Mouse (Mus musculus) MEL (cell line): ENCODE measurements around the gene Htra2. TPM values are rescaled to one million over a fixed set of nuclear protein-coding genes. Genes with fewer than 3 reads are reported as not detected.

Source experiments
- DNase-seq: peaks from one replicate; pipeline ENCODE4 v3.0.0; 2011; ENCODE audit warnings: low read depth, low spot score
- H3K27ac ChIP-seq: 2 replicates; pipeline ENCODE4 v1.5.1; 2012; ENCODE audit warnings: low read depth, mild to moderate bottlenecking, control low read depth, low read length, moderate library complexity; ENCODE audit not compliant: control insufficient read depth
- H3K27me3 ChIP-seq, 2 experiments: fragments of 150-350 bp in 1 of 2; sonication (generic) in 1 of 2; 2 replicates each; pipeline ENCODE4 v1.6.1; 2012; ENCODE audit warnings: low read length in 2 of 2, mild to moderate bottlenecking in 2 of 2, improper control_type of control experiment in 1 of 2, moderate library complexity in 1 of 2; ENCODE audit not compliant: insufficient read depth in 2 of 2, control insufficient read depth in 1 of 2
- H3K36me3 ChIP-seq, 2 experiments: 2 replicates each; pipeline ENCODE4 v1.6.1; 2012 to 2014; ENCODE audit warnings: low read length in 2 of 2, improper control_type of control experiment in 1 of 2, inconsistent platforms in 1 of 2, mild to moderate bottlenecking in 1 of 2; ENCODE audit not compliant: insufficient read depth in 2 of 2, control insufficient read depth in 1 of 2
- H3K4me1 ChIP-seq, 2 experiments: fragments of 150-350 bp in 1 of 2; sonication (generic) in 1 of 2; 2 replicates each; pipeline ENCODE4 v1.6.1; 2012; ENCODE audit warnings: low read length in 2 of 2, improper control_type of control experiment in 1 of 2, mild to moderate bottlenecking in 1 of 2; ENCODE audit not compliant: insufficient read depth in 2 of 2, control insufficient read depth in 1 of 2
- H3K4me3 ChIP-seq, 2 experiments: fragments of 150-350 bp in 1 of 2; sonication (generic) in 1 of 2; 2 replicates each; pipeline ENCODE4 v1.5.1; 2012; ENCODE audit warnings: low read depth in 2 of 2, low read length in 2 of 2, mild to moderate bottlenecking in 2 of 2, moderate library complexity in 2 of 2, control low read depth in 1 of 2, improper control_type of control experiment in 1 of 2; ENCODE audit not compliant: control insufficient read depth in 1 of 2, insufficient read depth in 1 of 2
- H3K79me2 ChIP-seq: 2 replicates; pipeline ENCODE4 v1.6.1; 2012; ENCODE audit warnings: mild to moderate bottlenecking, low read length, moderate library complexity; ENCODE audit not compliant: control insufficient read depth, poor library complexity, insufficient read depth
- H3K9ac ChIP-seq: 2 replicates; pipeline ENCODE4 v1.6.1; 2012; ENCODE audit warnings: low read depth, mild to moderate bottlenecking, control low read depth, low read length, moderate library complexity; ENCODE audit not compliant: control insufficient read depth, poor library complexity, severe bottlenecking
- H3K9me3 ChIP-seq: fragments of 150-350 bp; sonication (generic); replicated peaks from 2 replicates; pipeline ENCODE4 v1.6.1; 2012; ENCODE audit warnings: mild to moderate bottlenecking, low read length, improper control_type of control experiment, moderate library complexity; ENCODE audit not compliant: insufficient read depth
- BHLHE40 ChIP-seq: IDR thresholded peaks from 2 replicates; pipeline ENCODE4 v1.6.1; 2012; ENCODE audit warnings: low read depth, mild to moderate bottlenecking, inconsistent platforms, low read length, improper control_type of control experiment, borderline replicate concordance
- CHD2 ChIP-seq: IDR thresholded peaks from 2 replicates; pipeline ENCODE4 v1.6.1; 2011; ENCODE audit warnings: low read length, improper control_type of control experiment
- CTCF ChIP-seq, 3 experiments: IDR thresholded peaks in 2 of 3; conservative IDR thresholded peaks in 1 of 3; 2 replicates each; pipeline ENCODE4 v1.5.1; 2011 to 2012; ENCODE audit warnings: low read length in 3 of 3, low read depth in 2 of 3, mild to moderate bottlenecking in 2 of 3, improper control_type of control experiment in 1 of 3, inconsistent platforms in 1 of 3, mixed read lengths in 1 of 3, moderate library complexity in 1 of 3; ENCODE audit not compliant: control insufficient read depth in 1 of 3, insufficient read depth in 1 of 3, poor library complexity in 1 of 3, severe bottlenecking in 1 of 3
- E2F4 ChIP-seq: IDR thresholded peaks from 2 replicates; pipeline ENCODE4 v1.6.1; 2011; ENCODE audit warnings: low read depth, low read length, improper control_type of control experiment, borderline replicate concordance
- EP300 ChIP-seq, 2 experiments: IDR thresholded peaks; 2 replicates each; pipeline ENCODE4 v1.6.1; 2011; ENCODE audit warnings: improper control_type of control experiment in 2 of 2, low read length in 2 of 2, low read depth in 1 of 2, mild to moderate bottlenecking in 1 of 2
- ETS1 ChIP-seq: IDR thresholded peaks from 2 replicates; pipeline ENCODE4 v1.6.1; 2012; ENCODE audit warnings: low read depth, mild to moderate bottlenecking, inconsistent platforms, low read length, improper control_type of control experiment, moderate library complexity
- GATA1 ChIP-seq: IDR thresholded peaks from 2 replicates; pipeline ENCODE4 v1.6.1; 2011; ENCODE audit warnings: low read depth, low read length, improper control_type of control experiment
- KAT2A ChIP-seq: conservative IDR thresholded peaks from 2 replicates; pipeline ENCODE4 v1.6.1; 2012; ENCODE audit warnings: low read depth, low read length, improper control_type of control experiment, inconsistent platforms
- MAX ChIP-seq: IDR thresholded peaks from 2 replicates; pipeline ENCODE4 v1.6.1; 2011; ENCODE audit warnings: low read length, improper control_type of control experiment
- MAZ ChIP-seq: IDR thresholded peaks from 2 replicates; pipeline ENCODE4 v1.6.1; 2012; ENCODE audit warnings: low read depth, mild to moderate bottlenecking, inconsistent platforms, low read length, improper control_type of control experiment
- MEF2A ChIP-seq: IDR thresholded peaks from 2 replicates; pipeline ENCODE4 v1.6.1; 2014; ENCODE audit warnings: low read depth, mild to moderate bottlenecking, inconsistent platforms, low read length, improper control_type of control experiment; ENCODE audit not compliant: poor library complexity, insufficient replicate concordance, severe bottlenecking; ENCODE audit errors: extremely low read depth
- MXI1 ChIP-seq: IDR thresholded peaks from 2 replicates; pipeline ENCODE4 v1.6.1; 2011; ENCODE audit warnings: mild to moderate bottlenecking, low read depth, low read length, improper control_type of control experiment
- MYB ChIP-seq: IDR thresholded peaks from 2 replicates; pipeline ENCODE4 v1.6.1; 2011; ENCODE audit warnings: mild to moderate bottlenecking, low read depth, low read length, improper control_type of control experiment
- POLR2AphosphoS2 ChIP-seq: IDR thresholded peaks from 2 replicates; pipeline ENCODE4 v1.6.1; 2011; ENCODE audit warnings: low read length, improper control_type of control experiment
- RAD21 ChIP-seq: IDR thresholded peaks from 2 replicates; pipeline ENCODE4 v1.6.1; 2011; ENCODE audit warnings: mild to moderate bottlenecking, low read depth, low read length, improper control_type of control experiment
- SIN3A ChIP-seq: IDR thresholded peaks from 2 replicates; pipeline ENCODE4 v1.6.1; 2012; ENCODE audit warnings: low read length, improper control_type of control experiment, inconsistent platforms
- SMC3 ChIP-seq: IDR thresholded peaks from 2 replicates; pipeline ENCODE4 v1.6.1; 2011; ENCODE audit warnings: low read depth, low read length, improper control_type of control experiment
- UBTF ChIP-seq: IDR thresholded peaks from 2 replicates; pipeline ENCODE4 v1.6.1; 2012; ENCODE audit warnings: low read depth, mild to moderate bottlenecking, inconsistent platforms, low read length, improper control_type of control experiment, moderate library complexity, borderline replicate concordance; ENCODE audit not compliant: insufficient read depth
- USF1 ChIP-seq: IDR thresholded peaks from 2 replicates; pipeline ENCODE4 v1.6.1; 2014; ENCODE audit warnings: low read depth, mild to moderate bottlenecking, inconsistent platforms, low read length, improper control_type of control experiment, moderate library complexity
- USF2 ChIP-seq, 2 experiments: IDR thresholded peaks; 2 replicates each; pipeline ENCODE4 v1.6.1; 2011 to 2012; ENCODE audit warnings: improper control_type of control experiment in 2 of 2, low read length in 2 of 2, borderline replicate concordance in 1 of 2, inconsistent platforms in 1 of 2, low read depth in 1 of 2, mild to moderate bottlenecking in 1 of 2; ENCODE audit not compliant: insufficient read depth in 1 of 2
- ZKSCAN1 ChIP-seq: IDR thresholded peaks from 2 replicates; pipeline ENCODE4 v1.6.1; 2012; ENCODE audit warnings: low read depth, mild to moderate bottlenecking, inconsistent platforms, low read length, improper control_type of control experiment, moderate library complexity
- ZNF384 ChIP-seq: IDR thresholded peaks from 2 replicates; pipeline ENCODE4 v1.6.1; 2012; ENCODE audit warnings: low read depth, mild to moderate bottlenecking, inconsistent platforms, low read length, improper control_type of control experiment
- polyA plus RNA-seq, 2 experiments: library from polyadenylated mRNA; stranded (reverse) in 1 of 2; unstranded in 1 of 2; fragments of >175 nt in 1 of 2; fragments of >200 nt in 1 of 2; gene quantifications; 2 replicates each; pipeline versions ENCODE4 v1.2.1 to v1.2.4; 2012; ENCODE audit warnings: low replicate concordance in 2 of 2, low read depth in 1 of 2; ENCODE audit not compliant: insufficient read length in 2 of 2, insufficient read depth in 1 of 2, missing spikeins in 1 of 2
- total RNA-seq: library from RNA; depleted of rRNA; stranded (reverse); fragments of 300-350 nt; gene quantifications from 2 replicates; pipeline ENCODE4 v1.2.3, GENCODE M21; 2012

Gene Htra2
- total and polyA plus RNA-seq, 3 experiments, result 107 to 133 TPM; not detected in 1

GRCm38 (mm10) chr6:83037188-83037587, 17.9 kb downstream of the Htra2 start:
- H3K27ac ChIP-seq, result no peak overlapping the region
- TF ChIP-seq CTCF (IDR thresholded peaks at IDR 0.05 in 2 of 3, conservative IDR thresholded peaks at IDR 0.05 in 1 of 3; ENCODE audit: control insufficient read depth in 1 of 3, insufficient read depth in 1 of 3, low read depth in 2 of 3, low read length in 3 of 3, poor library complexity in 1 of 3, severe bottlenecking in 1 of 3) (no peak), USF1 (no peak), ZNF384 (no peak), BHLHE40 (no peak), CHD2 (no peak), SMC3 (no peak), MXI1 (no peak), GATA1 (no peak), ETS1 (no peak), MAX (no peak), MAZ (no peak), SIN3A (no peak), ZKSCAN1 (no peak), EP300 (IDR thresholded peaks at IDR 0.05; ENCODE audit: low read depth in 1 of 2, low read length in 2 of 2) (no peak), RAD21 (no peak), POLR2AphosphoS2 (no peak), E2F4 (no peak), USF2 (IDR thresholded peaks at IDR 0.05; ENCODE audit: borderline replicate concordance in 1 of 2, insufficient read depth in 1 of 2, low read depth in 1 of 2, low read length in 2 of 2) (no peak)
- peaks cover 0 to 8% of the 10 kb centered on the region in 2 experiments; a peak in 3 of 4 replicates for H3K4me1 ChIP-seq

GRCm38 (mm10) chr6:83034463-83035055, 20.5 kb downstream of the Htra2 start:
- TF ChIP-seq CHD2, result no peak
- no peak for TF ChIP-seq MEF2A
- TF ChIP-seq KAT2A, result no peak
- TF ChIP-seq MAX, result no peak
- no peak for TF ChIP-seq UBTF
- TF ChIP-seq USF1, result no peak
- TF ChIP-seq POLR2AphosphoS2, result no peak
- TF ChIP-seq USF2 (IDR thresholded peaks at IDR 0.05; ENCODE audit: borderline replicate concordance in 1 of 2, insufficient read depth in 1 of 2, low read depth in 1 of 2, low read length in 2 of 2), result no peak
- TF ChIP-seq E2F4, result no peak
- TF ChIP-seq MYB, result no peak

More at GRCm38 (mm10) chr6:83037188-83037587, 17.9 kb downstream of the Htra2 start:
- peaks cover 9% of the 10 kb centered on the region for H3K79me2 ChIP-seq
- no peaks in the 10 kb centered on the region; a peak in 1 of 4 replicates for H3K27me3 ChIP-seq
- DNase-seq, result no peak
- H3K4me3 ChIP-seq, result no peak overlapping the region
- no peak overlapping the region for H3K9ac ChIP-seq
- peaks cover 0 to 3% of the 10 kb centered on the region in 2 experiments; a peak in 2 of 4 replicates for H3K36me3 ChIP-seq
- H3K9me3 ChIP-seq, result no peaks in the 10 kb centered on the region

More at GRCm38 (mm10) chr6:83034463-83035055, 20.5 kb downstream of the Htra2 start:
- no peak overlapping the region for H3K4me3 ChIP-seq
- peaks cover 9% of the 10 kb centered on the region for H3K79me2 ChIP-seq
- H3K27me3 ChIP-seq, result no peaks in the 10 kb centered on the region; a peak in 1 of 4 replicates
- no peak overlapping the region for H3K27ac ChIP-seq
- peaks cover 0 to 4% of the 10 kb centered on the region in 2 experiments; a peak in 2 of 4 replicates for H3K36me3 ChIP-seq
- no peak overlapping the region for H3K9ac ChIP-seq
- no peaks in the 10 kb centered on the region for H3K9me3 ChIP-seq
- peaks cover 0 to 9% of the 10 kb centered on the region in 2 experiments; a peak in 3 of 4 replicates for H3K4me1 ChIP-seq
- no peak for DNase-seq
